Mouse (Mus musculus) left cerebral cortex, postnatal 14 days (tissue): ENCODE measurements at regions not wholly inside any gene's neighbourhood (a gene's known extent, or its start where the extent isn't known, plus 50 kb on each side); places are given as distances from the start of the nearest gene placed in this dataset.

Source experiments
- DNase-seq, 2 experiments: peaks; one replicate each; pipeline ENCODE4 v3.0.0; 2021 to 2022; ENCODE audit warnings: low spot score in 2 of 2, mixed read lengths in 1 of 2
- intact Hi-C: fragments of 180-260 bp; cut with DNase I; formaldehyde crosslinking; loops from one replicate; pipeline ENCODE4 v1.15.1; 2025

GRCm38 (mm10) chr5:50570701-50571100 is 511.9 kb upstream of the Adgra3 start:
- peak; percentile 26 to 30 for DNase-seq
- intact Hi-C loops = no loop called here

DNA sequence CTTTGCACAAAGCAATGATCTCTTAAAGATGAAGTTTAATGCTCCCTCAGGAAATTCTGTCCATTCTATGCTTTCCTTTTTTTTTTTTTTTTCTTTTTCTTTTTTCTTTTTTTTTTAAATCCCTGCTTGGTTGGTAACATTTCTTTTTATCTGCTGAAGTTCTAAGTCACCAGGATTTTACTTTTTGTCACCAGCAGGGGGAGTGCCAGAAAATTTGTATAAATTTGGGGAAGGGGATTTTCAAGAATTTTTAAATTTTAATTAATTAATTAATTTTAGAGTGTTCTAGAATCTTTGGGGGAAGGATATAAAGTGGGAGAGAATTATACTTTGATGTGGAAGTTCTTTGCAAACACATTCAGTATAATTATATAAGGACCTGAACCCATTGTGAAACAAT is 492.3 kb upstream of the Adgra3 start:
- no peak for DNase-seq
- intact Hi-C loops = no loop called here

- intact Hi-C loops = no loop called here
- DNase-seq = no peak
Measured at GRCm38 (mm10) chr5:50512539-50512938, 453.7 kb upstream of the Adgra3 start.

GRCm38 (mm10) chr5:50509696-50510421 is 451.1 kb upstream of the Adgra3 start:
- DNase-seq = no peak
- intact Hi-C loops = no loop called here

GRCm38 (mm10) chr5:50490223-50490622 is 431.4 kb upstream of the Adgra3 start:
- no peak for DNase-seq
- intact Hi-C loops = no loop called here

- intact Hi-C loops = loop anchor here (10.0 kb wide), 1 partner anchor 218 kb away; no protein-coding TSS in a partner anchor
- peak; percentile 51 to 73 for DNase-seq
Measured at GRCm38 (mm10) chr5:50476985-50477384, 418.2 kb upstream of the Adgra3 start.

DNA sequence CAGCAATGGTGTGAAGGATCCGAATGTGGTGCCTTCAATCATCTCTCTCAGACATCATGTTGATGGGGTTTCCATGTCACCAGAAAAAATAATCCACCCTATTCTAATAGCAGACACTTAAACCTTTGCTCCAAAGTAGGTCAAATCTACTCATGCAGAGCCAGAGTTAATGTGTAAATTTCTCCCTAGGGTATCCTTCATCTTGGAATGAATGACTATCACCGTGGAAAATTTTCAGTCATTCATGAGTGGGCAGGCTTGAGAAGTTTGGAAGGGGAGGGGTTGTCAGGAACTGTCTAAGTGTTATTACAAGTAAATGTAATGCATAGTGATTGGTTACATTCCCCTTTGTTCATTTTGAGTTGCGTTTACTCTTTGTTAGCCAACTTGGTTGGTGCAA is 402.7 kb upstream of the Adgra3 start:
- no peak for DNase-seq
- intact Hi-C loops = no loop called here

GRCm38 (mm10) chr5:50457621-50458020 is 398.8 kb upstream of the Adgra3 start:
- intact Hi-C loops = no loop called here
- peak; percentile 70 to 77 for DNase-seq

GRCm38 (mm10) chr5:50454387-50454786 is 395.6 kb upstream of the Adgra3 start:
- intact Hi-C loops = no loop called here
- DNase-seq = no peak

DNA sequence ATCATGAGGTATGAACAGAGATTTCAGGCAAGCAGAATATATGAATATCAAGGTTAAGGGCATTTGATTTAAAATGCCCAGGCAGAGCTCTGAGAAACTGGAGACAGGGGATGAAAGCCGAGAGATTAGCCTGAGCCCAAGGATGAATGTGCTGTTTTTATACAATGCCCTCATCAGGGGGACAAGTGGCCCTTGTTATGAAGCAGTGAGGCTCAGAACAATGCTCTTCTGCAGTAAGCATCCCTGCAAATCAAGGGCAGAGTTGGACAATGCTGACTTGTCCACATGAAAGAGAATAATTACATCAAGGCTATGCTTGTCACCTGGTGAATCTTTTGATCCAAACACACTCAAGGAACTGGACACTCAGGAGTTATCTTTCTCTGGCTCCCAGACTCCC is 348.1 kb upstream of the Adgra3 start:
- no peak for DNase-seq
- intact Hi-C loops = no loop called here

GRCm38 (mm10) chr5:50406520-50406919 is 347.7 kb upstream of the Adgra3 start:
- DNase-seq = no peak
- intact Hi-C loops = no loop called here
